Mouse (Mus musculus) midbrain, embryonic 12.5 days (tissue): ENCODE data around the gene Wnt4. TPM values are rescaled to one million over a fixed set of nuclear protein-coding genes. Genes with fewer than 3 reads are reported as not detected.

ENCODE experiments used
- polyA plus RNA-seq: library from polyadenylated mRNA; unstranded; fragments of >200 nt; fragmentation: Nextera tagmentation; extraction: Ambion mirVana; gene quantifications from 2 replicates; pipeline ENCODE4 v1.2.1, GENCODE M21; 2016

Gene Wnt4
- polyA plus RNA-seq, 1 experiment from 2014 or later: 0.77 TPM

Other genes starting within 250 kb of the Wnt4 start
- gene Zbtb40, start 228.7 kb upstream of the Wnt4 start, polyA plus RNA-seq: 5.9 and 7.7 TPM in 2 replicates
- gene Cdc42, start 80.2 kb downstream of the Wnt4 start, polyA plus RNA-seq: 620 TPM in 2 replicates
- gene Cela3a, start 132.3 kb downstream of the Wnt4 start, polyA plus RNA-seq: not detected in 2 replicates
- not detected in 2 replicates for gene Cela3b, start 153.1 kb downstream of the Wnt4 start, polyA plus RNA-seq
- gene 1700013G24Rik, start 175.8 kb downstream of the Wnt4 start, polyA plus RNA-seq: not detected in 2 replicates
- gene Hspg2, start 191.3 kb downstream of the Wnt4 start, polyA plus RNA-seq: 8.3 and 9.5 TPM in 2 replicates